10 mouse cellular contexts compared by ENCODE assay signal in the genomic region with DNA sequence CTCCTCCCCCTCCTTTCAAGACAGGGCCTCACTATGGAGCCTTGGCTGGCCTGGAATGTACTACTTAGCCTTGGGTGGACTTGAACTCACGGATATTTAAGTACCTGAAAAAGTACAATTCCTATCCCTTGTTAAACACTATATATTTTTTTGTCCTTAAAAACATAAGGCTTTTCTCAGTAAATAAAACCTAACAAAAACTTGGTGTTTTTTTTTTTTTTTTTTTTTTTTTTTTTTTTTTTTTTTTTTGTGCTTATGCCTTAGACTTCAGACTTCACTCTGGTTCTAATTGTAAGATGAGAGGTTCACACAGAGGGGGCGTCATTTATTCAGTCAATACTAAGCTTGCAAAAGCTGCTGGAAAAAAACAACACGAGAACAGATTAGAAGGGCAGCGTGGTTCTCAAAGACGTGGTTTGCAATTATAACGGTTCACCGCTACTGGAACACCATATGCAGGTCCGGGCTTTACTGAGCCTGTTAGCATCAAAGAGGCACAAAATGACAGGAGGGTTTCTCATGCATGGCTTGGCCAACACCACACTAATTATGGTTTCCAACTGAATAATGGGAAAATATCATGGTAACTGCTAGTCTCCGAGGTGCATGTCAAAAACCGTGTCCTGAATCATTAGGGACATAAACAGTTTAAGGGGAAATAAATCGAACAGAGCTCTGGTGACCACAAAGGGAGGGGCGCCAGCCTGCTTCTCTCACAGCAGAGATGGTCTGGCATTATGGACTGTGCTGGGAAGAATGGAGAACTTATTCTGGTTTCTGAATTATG. TPM values are rescaled to one million over a fixed set of nuclear protein-coding genes. Genes with fewer than 3 reads are reported as not detected.
A peak's percentile ranks its signal among the peaks of the same experiment; 100 is the strongest.
DNase-seq lines count a peak whose midpoint lies in the region; ATAC-seq and TF ChIP-seq lines count a peak whose summit lies in the region.
"Had no signal": no experiment of that assay in that cellular context is flagged by ENCODE, and none has a peak within 500 bp of the region (broad histone marks: within the 10 kb centered on the region; RNA-seq: fewer than 3 reads in every experiment).

No protein-coding gene starts in this region.

- no peaks in the 10 kb centered on the region for H3K36me3 ChIP-seq in ES-E14 (ENCODE audit: control insufficient read depth, insufficient read depth, low read length, poor library complexity, severe bottlenecking)
- H3K36me3 ChIP-seq in embryonic facial prominence, embryonic 12.5 days: no peaks in the 10 kb centered on the region
- no peaks in the 10 kb centered on the region for H3K36me3 ChIP-seq in hindbrain, embryonic 15.5 days

- H3K9ac ChIP-seq in ES-E14 (ENCODE audit: insufficient read depth, low read depth, low read length, poor library complexity, severe bottlenecking): no peak overlapping the region
- H3K9ac ChIP-seq in embryonic facial prominence, embryonic 12.5 days: no peak overlapping the region
- H3K9ac ChIP-seq in hindbrain, embryonic 15.5 days: no peak overlapping the region

- peak; percentile 75; the same call in 1 of the 2 replicates for ATAC-seq in embryonic facial prominence, embryonic 12.5 days (ENCODE audit: insufficient number of reproducible peaks, insufficient read depth, low FRiP score, low TSS enrichment)
- peak; percentile 74 for ATAC-seq in hindbrain, embryonic 15.5 days (ENCODE audit: low FRiP score, low read depth)
- no peak for ATAC-seq in monocyte, adult 5-6 weeks (replicated peaks; ENCODE audit: insufficient number of reproducible peaks, low FRiP score, low TSS enrichment, poor library complexity, severe bottlenecking)

- peak; percentile 58 for DNase-seq in embryo, embryonic 10 days (ENCODE audit: low spot score)
- DNase-seq in embryo, embryonic 9.5 days (ENCODE audit: extremely low spot score): no peak
- no peak for DNase-seq in ES-E14 (ENCODE audit: low read depth, low spot score)
- DNase-seq in frontal cortex, postnatal 10 days (ENCODE audit: low spot score in 2 of 2): no peak
- no peak for DNase-seq in thymus, postnatal 25 days
- DNase-seq: adrenal gland, postnatal 25 days; kidney, postnatal 36 days had no signal

- no peaks in the 10 kb centered on the region for H3K9me3 ChIP-seq in ES-E14 (ENCODE audit: control insufficient read depth, insufficient read depth, low read depth, low read length)
- no peaks in the 10 kb centered on the region for H3K9me3 ChIP-seq in embryonic facial prominence, embryonic 12.5 days
- no peaks in the 10 kb centered on the region for H3K9me3 ChIP-seq in hindbrain, embryonic 15.5 days

- H3K4me1 ChIP-seq in ES-E14 (ENCODE audit: control insufficient read depth in 2 of 2, insufficient read depth in 2 of 2, low read length in 2 of 2, poor library complexity in 1 of 2): no peaks in the 10 kb centered on the region
- H3K4me1 ChIP-seq in embryonic facial prominence, embryonic 12.5 days: peaks cover 7% of the 10 kb centered on the region; the same call in 1 of the 2 replicates
- H3K4me1 ChIP-seq in hindbrain, embryonic 15.5 days (replicated peaks): peaks cover 15% of the 10 kb centered on the region

- H3K4me2 ChIP-seq in embryonic facial prominence, embryonic 12.5 days (replicated peaks): no peak overlapping the region
- H3K4me2 ChIP-seq in hindbrain, embryonic 15.5 days: peak overlapping the region; percentile 9; the same call in 1 of the 2 replicates

- 63% methylated on average over 12 of the region's 12 CpGs for WGBS in embryonic facial prominence, embryonic 12.5 days
- 28% methylated on average over 12 of the region's 12 CpGs for WGBS in hindbrain, embryonic 15.5 days

- no peak overlapping the region for H3K4me3 ChIP-seq in ES-E14 (ENCODE audit: insufficient read depth in 1 of 2, low read depth in 1 of 2, low read length in 2 of 2, poor library complexity in 1 of 2, severe bottlenecking in 1 of 2)
- no peak overlapping the region for H3K4me3 ChIP-seq in embryonic facial prominence, embryonic 12.5 days
- no peak overlapping the region for H3K4me3 ChIP-seq in hindbrain, embryonic 15.5 days

- in situ Hi-C loops in ES-E14 (cut with MboI; ENCODE audit: low sequenced_read_pairs in 2 of 2, unreplicated experiment in 2 of 2): no loop called here

- H3K27ac ChIP-seq in ES-E14 (ENCODE audit: insufficient read depth, low read depth, low read length, poor library complexity, severe bottlenecking): no peak overlapping the region
- no peak overlapping the region for H3K27ac ChIP-seq in embryonic facial prominence, embryonic 12.5 days
- no peak overlapping the region for H3K27ac ChIP-seq in hindbrain, embryonic 15.5 days (replicated peaks)

- H3K27me3 ChIP-seq in embryonic facial prominence, embryonic 12.5 days: no peaks in the 10 kb centered on the region
- H3K27me3 ChIP-seq in hindbrain, embryonic 15.5 days: peaks cover 8% of the 10 kb centered on the region; the same call in 1 of the 2 replicates

TF ChIP-seq in ES-E14, 5 proteins besides CTCF, POLR2A, EP300 and RAD21:
- TF ChIP-seq HCFC1 (IDR thresholded peaks at IDR 0.05; ENCODE audit: borderline replicate concordance, insufficient read depth, low read length): no peak
- TF ChIP-seq ZNF384 (IDR thresholded peaks at IDR 0.05; ENCODE audit: low read depth, low read length): peak; percentile 62; the same call in 1 of the 2 replicates

RNA-seq across cellular contexts. Expression of a gene that starts 32.3 kb away (rescaled TPM):
- 10.9 and 16.4 TPM in 2 replicates for total RNA-seq in ES-E14 (2012; rRNA removed)
- 57.5 TPM in 2 replicates for polyA plus RNA-seq in embryonic facial prominence, embryonic 12.5 days (2016; fragmentation: Nextera tagmentation; extraction: Ambion mirVana)
- polyA plus RNA-seq in hindbrain, embryonic 15.5 days (2015; fragmentation: Nextera tagmentation; extraction: Ambion mirVana): 40.6 and 42.2 TPM in 2 replicates
- total RNA-seq in monocyte, adult 5-6 weeks (2017): 1.2 to 7.1 TPM (median 4.4 TPM) in 3 replicates
